Mouse (Mus musculus): ENCODE results near the gene Tead4. TPM values are rescaled to one million over a fixed set of nuclear protein-coding genes. Genes with fewer than 3 reads are reported as not detected.
A peak's percentile ranks its signal among the peaks of the same experiment; 100 is the strongest.

Tead4 gene
- total and polyA plus RNA-seq, 2 experiments from 2014 or later, result 0.63 to 0.67 TPM

DNA sequence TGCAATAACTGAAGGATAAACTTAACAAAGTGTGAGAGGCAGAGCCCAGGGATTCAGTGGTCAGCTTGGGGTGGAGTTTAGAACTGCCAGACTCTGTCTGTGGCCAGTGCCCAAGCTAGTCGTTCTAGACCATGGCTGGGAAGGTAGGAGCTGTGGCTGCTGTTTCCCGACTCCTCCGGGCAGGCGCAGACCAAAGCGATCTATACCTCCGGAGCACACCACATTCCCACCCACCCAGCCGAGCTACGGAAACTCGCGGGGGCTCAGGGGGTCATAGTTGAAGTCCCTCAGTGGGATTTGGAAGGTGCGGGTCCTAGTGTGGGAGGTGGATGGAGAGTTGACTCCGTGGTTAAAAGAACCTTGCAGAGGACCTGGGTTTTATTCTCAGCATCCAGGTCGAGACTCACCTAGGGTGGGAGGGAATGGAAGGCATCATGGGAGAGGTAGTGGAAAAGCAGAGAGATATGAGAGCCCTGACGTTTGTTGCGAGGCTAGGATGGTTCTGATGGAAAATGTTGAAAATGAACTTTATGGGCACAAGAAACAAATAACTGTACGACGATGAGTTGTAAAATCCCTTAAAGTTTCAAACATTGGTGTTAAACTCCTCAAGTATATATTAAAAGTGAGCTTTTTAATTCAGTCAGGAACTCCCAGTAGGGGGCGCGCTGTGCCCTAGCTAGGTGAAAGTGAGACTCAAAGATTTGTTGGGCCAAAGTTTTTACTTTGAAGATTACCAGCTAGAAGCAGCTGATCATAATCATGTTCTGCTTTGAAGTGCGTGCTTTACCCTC is 99.6 kb downstream of the Tead4 start:
- peak; percentile 65 for TF ChIP-seq CTCF (IDR thresholded peaks at IDR 0.05; ENCODE audit: low read depth)
- WGBS, result 1% methylated on average over 20 of the region's 20 CpGs
- H3K9ac ChIP-seq, result 0 out of 2 replicates have a peak overlapping the region, but pooled peaks have one; percentile 25
- no peaks in the 10 kb centered on the region for H3K9me3 ChIP-seq (ENCODE audit: low read length)
- peak overlapping the region; percentile 85 for H3K4me2 ChIP-seq (ENCODE audit: low read depth)
- peak; percentile 75 for DNase-seq
- H3K27ac ChIP-seq (ENCODE audit: low read depth, low read length), result no peak overlapping the region
- no peak for ATAC-seq
- no peaks in the 10 kb centered on the region for H3K4me1 ChIP-seq (ENCODE audit: insufficient read depth)
- H3K27me3 ChIP-seq (ENCODE audit: insufficient read depth, low read length), result no peaks in the 10 kb centered on the region
- no peaks in the 10 kb centered on the region for H3K36me3 ChIP-seq (ENCODE audit: insufficient read depth)
- peak overlapping the region; percentile 69 for H3K4me3 ChIP-seq (ENCODE audit: low read depth, low read length)

DNA sequence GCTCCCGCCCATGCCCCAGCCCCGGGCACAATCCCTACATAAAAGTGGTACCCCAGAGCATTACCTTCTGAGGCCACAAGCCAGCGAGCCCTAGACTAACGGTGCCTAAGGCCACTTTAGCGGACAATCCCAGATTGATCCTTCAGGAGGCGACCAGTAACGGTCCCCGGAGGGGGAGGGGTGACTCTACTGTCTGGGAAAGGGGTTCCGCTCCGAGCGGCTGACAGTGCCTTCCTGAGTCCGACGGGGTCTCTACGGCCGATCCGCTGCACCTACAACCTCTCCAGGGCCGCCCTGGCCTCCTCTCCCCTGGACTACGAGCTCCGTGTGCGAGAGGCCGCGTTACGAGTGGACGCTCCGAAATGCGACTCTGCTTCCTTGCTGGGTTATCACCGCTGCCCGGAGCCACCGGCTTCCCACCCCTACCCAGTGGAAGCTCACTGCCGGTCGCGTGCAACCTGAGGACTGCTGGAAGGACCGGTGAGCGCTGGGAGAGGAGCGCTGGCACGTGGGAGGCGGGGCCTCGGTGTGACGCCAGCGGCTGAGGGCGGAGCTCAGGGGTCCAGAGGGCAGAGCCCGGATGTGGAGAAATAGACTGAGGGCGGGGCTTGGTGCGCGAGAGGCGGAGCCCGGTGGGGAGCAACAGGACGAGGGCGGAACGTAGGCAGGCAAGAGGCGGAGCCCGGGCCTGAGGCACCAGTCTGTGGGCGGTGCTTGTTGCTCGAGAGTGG is 100.3 kb downstream of the Tead4 start:
- 2% methylated on average over 54 of the region's 54 CpGs for WGBS
- DNase-seq (peak; percentile 96), ATAC-seq (peak; percentile 99)
- no peaks in the 10 kb centered on the region for H3K36me3 ChIP-seq (ENCODE audit: insufficient read depth)
- no peaks in the 10 kb centered on the region for H3K4me1 ChIP-seq (ENCODE audit: insufficient read depth)
- no peak overlapping the region for H3K27ac ChIP-seq (ENCODE audit: low read depth, low read length)
- H3K9ac ChIP-seq, result peak overlapping the region; percentile 67
- no peaks in the 10 kb centered on the region for H3K9me3 ChIP-seq (ENCODE audit: low read length)
- TF ChIP-seq CTCF (IDR thresholded peaks at IDR 0.05; ENCODE audit: low read depth), result peak; percentile 19; the same call in 1 of the 2 replicates
- H3K4me3 ChIP-seq (ENCODE audit: low read depth, low read length), result peak overlapping the region; percentile 69
- no peaks in the 10 kb centered on the region for H3K27me3 ChIP-seq (ENCODE audit: insufficient read depth, low read length)
- H3K4me2 ChIP-seq (ENCODE audit: low read depth), result peak overlapping the region; percentile 85

DNA sequence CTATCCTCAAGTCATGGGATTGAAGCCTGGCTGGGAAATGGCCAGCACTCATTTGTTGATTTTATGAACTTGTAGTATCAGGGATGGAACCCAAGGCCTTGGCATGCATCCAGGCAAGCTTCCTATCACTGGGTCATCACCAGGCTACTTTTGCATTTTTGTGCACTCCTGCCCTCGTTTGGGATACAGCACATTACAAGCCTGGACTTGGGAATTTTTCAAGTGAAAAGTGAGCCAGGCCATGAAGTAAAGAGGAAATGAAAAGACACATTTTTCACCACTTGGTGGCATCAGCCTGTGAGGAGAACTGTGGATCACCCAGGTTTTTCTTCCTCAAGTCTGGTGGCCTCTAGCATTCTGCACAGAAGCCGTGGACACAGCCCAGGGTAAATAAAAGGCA is 117.1 kb downstream of the Tead4 start:
- ATAC-seq, result no peak
- peak; percentile 42 for TF ChIP-seq CTCF (IDR thresholded peaks at IDR 0.05; ENCODE audit: low read depth)
- 49% methylated on average over 2 of the region's 2 CpGs for WGBS
- Histone ChIP-seq H3K27ac (ENCODE audit: low read depth, low read length) (no peak overlapping the region), H3K4me1 (ENCODE audit: insufficient read depth) (no peaks in the 10 kb centered on the region), H3K4me3 (ENCODE audit: low read depth, low read length) (no peak overlapping the region), H3K36me3 (ENCODE audit: insufficient read depth) (no peaks in the 10 kb centered on the region), H3K4me2 (ENCODE audit: low read depth) (no peak overlapping the region), H3K9me3 (ENCODE audit: low read length) (no peaks in the 10 kb centered on the region), H3K9ac (no peak overlapping the region), H3K27me3 (ENCODE audit: insufficient read depth, low read length) (no peaks in the 10 kb centered on the region)
- DNase-seq, result no peak

DNA sequence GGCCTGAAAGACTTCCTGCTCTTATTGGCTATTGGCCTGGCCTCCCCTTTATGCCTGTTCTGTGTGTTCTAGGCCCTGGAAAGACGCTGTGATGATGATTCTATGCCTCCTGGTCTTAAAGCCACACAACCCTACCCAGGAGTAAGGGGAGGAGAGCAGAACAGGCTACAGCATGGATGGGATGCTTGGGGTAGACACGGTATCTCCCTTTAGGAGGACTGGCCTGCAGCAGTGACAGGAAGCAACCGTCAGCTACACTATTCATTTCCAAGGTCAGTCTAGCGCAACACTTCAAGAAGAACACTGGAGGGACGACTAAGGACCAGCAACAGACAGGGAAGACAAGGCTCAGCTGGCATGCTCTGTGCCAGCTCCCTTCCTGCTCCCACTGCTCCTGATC is 119.4 kb downstream of the Tead4 start:
- Histone ChIP-seq H3K27ac (ENCODE audit: low read depth, low read length) (no peak overlapping the region), H3K36me3 (ENCODE audit: insufficient read depth) (no peaks in the 10 kb centered on the region), H3K27me3 (ENCODE audit: insufficient read depth, low read length) (no peaks in the 10 kb centered on the region), H3K4me1 (ENCODE audit: insufficient read depth) (no peaks in the 10 kb centered on the region), H3K9me3 (ENCODE audit: low read length) (no peaks in the 10 kb centered on the region), H3K4me3 (ENCODE audit: low read depth, low read length) (no peak overlapping the region), H3K4me2 (ENCODE audit: low read depth) (no peak overlapping the region), H3K9ac (no peak overlapping the region)
- TF ChIP-seq CTCF (IDR thresholded peaks at IDR 0.05; ENCODE audit: low read depth), result no peak
- DNase-seq (no peak), ATAC-seq (no peak; the same call in 1 of the 2 replicates)
- WGBS, result 70% methylated on average over 5 of the region's 5 CpGs

DNA sequence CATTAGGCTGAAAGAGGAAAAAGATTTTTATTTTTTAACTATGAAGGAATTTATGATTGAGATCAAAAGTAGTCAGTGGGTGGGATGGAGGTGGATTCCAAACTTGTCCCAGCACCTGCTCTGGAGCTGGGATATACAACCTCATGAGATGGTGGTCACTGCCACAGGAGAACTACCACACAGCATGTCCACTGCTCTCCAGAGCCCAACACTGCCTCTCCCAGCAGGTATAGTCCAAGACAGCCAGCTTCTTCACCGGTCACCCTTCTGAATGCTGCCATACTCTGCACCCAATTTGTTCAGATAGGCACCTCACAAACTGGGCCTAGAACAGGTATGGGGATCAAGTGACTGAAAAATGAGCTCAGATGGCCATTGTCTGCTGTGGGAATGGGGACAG is 121.0 kb downstream of the Tead4 start:
- DNase-seq, result no peak
- H3K27me3 ChIP-seq (ENCODE audit: insufficient read depth, low read length), result no peaks in the 10 kb centered on the region
- H3K4me2 ChIP-seq (ENCODE audit: low read depth), result no peak overlapping the region
- no peak for ATAC-seq
- H3K4me3 ChIP-seq (ENCODE audit: low read depth, low read length), result no peak overlapping the region
- no peaks in the 10 kb centered on the region for H3K4me1 ChIP-seq (ENCODE audit: insufficient read depth)
- 97% methylated on average over 1 of the region's 1 CpGs for WGBS
- H3K36me3 ChIP-seq (ENCODE audit: insufficient read depth), result no peaks in the 10 kb centered on the region
- H3K9ac ChIP-seq, result no peak overlapping the region
- no peak for TF ChIP-seq CTCF (IDR thresholded peaks at IDR 0.05; ENCODE audit: low read depth)
- no peak overlapping the region for H3K27ac ChIP-seq (ENCODE audit: low read depth, low read length)
- no peaks in the 10 kb centered on the region for H3K9me3 ChIP-seq (ENCODE audit: low read length)

DNA sequence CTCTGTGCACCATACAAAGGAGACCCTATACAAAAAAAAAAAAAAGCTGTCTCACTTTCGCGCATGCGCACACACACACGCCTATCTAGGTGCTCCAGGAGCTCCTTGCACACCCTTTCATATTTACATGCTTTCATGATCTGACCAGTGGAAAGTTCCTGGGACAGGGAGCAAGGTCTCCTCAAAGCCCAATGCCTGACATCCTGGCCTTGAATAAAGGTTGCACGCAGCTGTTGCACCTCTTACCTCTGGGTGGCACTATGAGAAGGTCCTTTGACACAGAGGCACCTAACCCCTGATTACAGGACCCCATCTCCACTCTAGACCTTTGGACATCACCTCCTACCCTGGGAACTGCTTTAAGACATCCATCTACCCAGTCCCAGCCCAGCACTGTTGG is 121.4 kb downstream of the Tead4 start:
- ATAC-seq, result no peak
- no peak overlapping the region for H3K9ac ChIP-seq
- no peaks in the 10 kb centered on the region for H3K36me3 ChIP-seq (ENCODE audit: insufficient read depth)
- no peak for DNase-seq
- H3K9me3 ChIP-seq (ENCODE audit: low read length), result no peaks in the 10 kb centered on the region
- H3K4me1 ChIP-seq (ENCODE audit: insufficient read depth), result no peaks in the 10 kb centered on the region
- H3K4me2 ChIP-seq (ENCODE audit: low read depth), result no peak overlapping the region
- H3K27ac ChIP-seq (ENCODE audit: low read depth, low read length), result no peak overlapping the region
- H3K27me3 ChIP-seq (ENCODE audit: insufficient read depth, low read length), result no peaks in the 10 kb centered on the region
- peak; percentile 22 for TF ChIP-seq CTCF (IDR thresholded peaks at IDR 0.05; ENCODE audit: low read depth)
- H3K4me3 ChIP-seq (ENCODE audit: low read depth, low read length), result no peak overlapping the region
- 61% methylated on average over 5 of the region's 5 CpGs for WGBS

DNA sequence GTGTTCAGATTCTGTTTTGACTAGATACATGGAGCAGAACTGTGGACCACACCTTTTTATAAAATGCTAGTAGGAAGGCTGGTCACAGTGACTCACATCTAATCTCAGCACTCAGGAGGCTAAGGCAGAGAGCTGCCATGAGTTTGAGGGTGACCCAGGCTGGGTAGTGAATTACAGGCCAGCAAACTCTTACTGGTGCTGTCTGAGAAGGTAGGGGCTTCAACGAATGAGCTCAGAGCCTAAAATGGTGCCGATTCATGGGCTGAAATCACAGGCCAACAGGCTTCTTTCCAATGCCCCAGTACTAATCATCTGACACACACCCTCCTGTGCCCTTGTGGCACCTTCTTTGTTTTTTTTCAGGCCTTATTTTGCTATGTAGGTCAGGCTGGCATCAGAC is 121.9 kb downstream of the Tead4 start:
- H3K27ac ChIP-seq (ENCODE audit: low read depth, low read length), result no peak overlapping the region
- H3K9me3 ChIP-seq (ENCODE audit: low read length), result no peaks in the 10 kb centered on the region
- no peak overlapping the region for H3K4me2 ChIP-seq (ENCODE audit: low read depth)
- H3K36me3 ChIP-seq (ENCODE audit: insufficient read depth), result no peaks in the 10 kb centered on the region
- no peak overlapping the region for H3K4me3 ChIP-seq (ENCODE audit: low read depth, low read length)
- no peak for DNase-seq
- ATAC-seq, result no peak
- TF ChIP-seq CTCF (IDR thresholded peaks at IDR 0.05; ENCODE audit: low read depth), result no peak
- no peak overlapping the region for H3K9ac ChIP-seq
- no peaks in the 10 kb centered on the region for H3K27me3 ChIP-seq (ENCODE audit: insufficient read depth, low read length)
- 80% methylated on average over 2 of the region's 2 CpGs for WGBS
- no peaks in the 10 kb centered on the region for H3K4me1 ChIP-seq (ENCODE audit: insufficient read depth)

Other genes starting within 250 kb of the Tead4 start
- gene Tspan9, start 157.2 kb downstream of the Tead4 start, total RNA-seq (2014; rRNA removed), result 140 and 150 TPM in 2 replicates
- gene Tspan9, start 157.2 kb downstream of the Tead4 start, polyA plus RNA-seq (2015; fragmentation: Nextera tagmentation; extraction: Ambion mirVana), result 52.7 and 63.9 TPM in 2 replicates
- gene Tulp3, start 55.0 kb upstream of the Tead4 start, total RNA-seq (2014; rRNA removed), result 12.6 and 13.5 TPM in 2 replicates
- gene Tulp3, start 55.0 kb upstream of the Tead4 start, polyA plus RNA-seq (2015; fragmentation: Nextera tagmentation; extraction: Ambion mirVana), result 8.1 and 11.0 TPM in 2 replicates
- gene Rhno1, start 62.1 kb upstream of the Tead4 start, total RNA-seq (2014; rRNA removed), result 21.5 and 32.1 TPM in 2 replicates
- 67.8 and 69.0 TPM in 2 replicates for gene Rhno1, start 62.1 kb upstream of the Tead4 start, polyA plus RNA-seq (2015; fragmentation: Nextera tagmentation; extraction: Ambion mirVana)
- gene Foxm1, start 62.1 kb upstream of the Tead4 start, total RNA-seq (2014; rRNA removed), result 3.5 and 7.3 TPM in 2 replicates
- 3.9 and 4.0 TPM in 2 replicates for gene Foxm1, start 62.1 kb upstream of the Tead4 start, polyA plus RNA-seq (2015; fragmentation: Nextera tagmentation; extraction: Ambion mirVana)
- gene Tex52, start 74.6 kb upstream of the Tead4 start, total RNA-seq (2014; rRNA removed), result 0.15 TPM in 1 of 2 replicates, not detected in the other
- gene Tex52, start 74.6 kb upstream of the Tead4 start, polyA plus RNA-seq (2015; fragmentation: Nextera tagmentation; extraction: Ambion mirVana), result 0.30 and 0.58 TPM in 2 replicates
- not detected in 2 replicates for gene Gm44596, start 74.7 kb upstream of the Tead4 start, total RNA-seq (2014; rRNA removed)
- not detected in 2 replicates for gene Gm44596, start 74.7 kb upstream of the Tead4 start, polyA plus RNA-seq (2015; fragmentation: Nextera tagmentation; extraction: Ambion mirVana)
- 7.1 and 8.5 TPM in 2 replicates for gene Nrip2, start 98.5 kb upstream of the Tead4 start, total RNA-seq (2014; rRNA removed)
- 5.5 and 7.4 TPM in 2 replicates for gene Nrip2, start 98.5 kb upstream of the Tead4 start, polyA plus RNA-seq (2015; fragmentation: Nextera tagmentation; extraction: Ambion mirVana)
- gene Itfg2, start 124.1 kb upstream of the Tead4 start, total RNA-seq (2014; rRNA removed), result 25.3 and 57.6 TPM in 2 replicates
- gene Itfg2, start 124.1 kb upstream of the Tead4 start, polyA plus RNA-seq (2015; fragmentation: Nextera tagmentation; extraction: Ambion mirVana), result 28.1 and 33.7 TPM in 2 replicates
- gene Fkbp4, start 137.9 kb upstream of the Tead4 start, total RNA-seq (2014; rRNA removed), result 201 and 235 TPM in 2 replicates
- gene Fkbp4, start 137.9 kb upstream of the Tead4 start, polyA plus RNA-seq (2015; fragmentation: Nextera tagmentation; extraction: Ambion mirVana), result 253 and 276 TPM in 2 replicates
- not detected in 2 replicates for gene Pzp, start 225.9 kb upstream of the Tead4 start, total RNA-seq (2014; rRNA removed)
- gene Pzp, start 225.9 kb upstream of the Tead4 start, polyA plus RNA-seq (2015; fragmentation: Nextera tagmentation; extraction: Ambion mirVana), result not detected in 2 replicates